Mouse (Mus musculus) liver, embryonic 14.5 days (tissue): ENCODE results near the gene Asf1b. TPM values are rescaled to one million over a fixed set of nuclear protein-coding genes. Genes with fewer than 3 reads are reported as not detected.
A peak's percentile ranks its signal among the peaks of the same experiment; 100 is the strongest.

Source experiments
- ATAC-seq: fragments of 200-750 bp; cut with Nextera tagmentation; 2 replicates; pipeline ENCODE4 v1.8.0; 2017; ENCODE audit warnings: moderate number of reproducible peaks, mild to moderate bottlenecking, moderate library complexity; ENCODE audit not compliant: insufficient read depth
- DNase-seq, 3 experiments: peaks; one replicate each; pipeline ENCODE4 v3.0.0-alpha.2; 2012 to 2013; ENCODE audit warnings: low read depth in 3 of 3, low spot score in 3 of 3
- H3K27ac ChIP-seq: fragments of 300-500 bp; sonication (generic); 2 replicates; pipeline ENCODE4 v1.5.1; 2014; ENCODE audit warnings: moderate library complexity, mild to moderate bottlenecking, control low read depth, inconsistent platforms
- H3K27me3 ChIP-seq: fragments of 300-500 bp; sonication (generic); 2 replicates; pipeline ENCODE4 v1.6.1; 2014; ENCODE audit warnings: mild to moderate bottlenecking, low read length, moderate library complexity; ENCODE audit not compliant: control insufficient read depth, insufficient read depth
- H3K36me3 ChIP-seq: fragments of 300-500 bp; sonication (generic); replicated peaks from 2 replicates; pipeline ENCODE4 v1.6.1; 2014; ENCODE audit warnings: low read depth; ENCODE audit not compliant: control insufficient read depth, insufficient read depth
- H3K4me1 ChIP-seq, 2 experiments: fragments of 200-500 bp in 1 of 2; fragments of 300-500 bp in 1 of 2; sonication (generic) in 1 of 2; replicated peaks; 2 replicates each; pipeline ENCODE4 v1.6.1; 2012 to 2014; ENCODE audit warnings: antibody characterized with exemption in 1 of 2, inconsistent platforms in 1 of 2, low read length in 1 of 2; ENCODE audit not compliant: control insufficient read depth in 2 of 2, insufficient read depth in 2 of 2
- H3K4me2 ChIP-seq: fragments of 300-500 bp; sonication (generic); 2 replicates; pipeline ENCODE4 v1.6.1; 2014; ENCODE audit warnings: low read depth, mild to moderate bottlenecking, control low read depth, moderate library complexity
- H3K4me3 ChIP-seq, 2 experiments: fragments of 200-500 bp in 1 of 2; fragments of 300-500 bp in 1 of 2; sonication (generic) in 1 of 2; 2 replicates each; pipeline ENCODE4 v1.5.1; 2012 to 2014; ENCODE audit warnings: low read depth in 2 of 2, low read length in 2 of 2, mild to moderate bottlenecking in 2 of 2, control low read depth in 1 of 2, inconsistent platforms in 1 of 2, moderate library complexity in 1 of 2; ENCODE audit not compliant: insufficient read depth in 1 of 2
- H3K9ac ChIP-seq: fragments of 300-500 bp; sonication (generic); replicated peaks from 2 replicates; pipeline ENCODE4 v1.6.1; 2014; ENCODE audit warnings: mild to moderate bottlenecking, control low read depth, moderate library complexity
- H3K9me3 ChIP-seq: fragments of 300-500 bp; sonication (generic); 2 replicates; pipeline ENCODE4 v1.6.1; 2016; ENCODE audit warnings: low read length, mixed read lengths; ENCODE audit not compliant: control insufficient read depth
- CTCF ChIP-seq: IDR thresholded peaks from 2 replicates; pipeline ENCODE4 v1.5.1; 2016; ENCODE audit warnings: antibody characterized with exemption, low read depth, control low read depth
- EP300 ChIP-seq: IDR thresholded peaks from 2 replicates; pipeline ENCODE4 v1.6.1; 2016; ENCODE audit warnings: antibody characterized with exemption, low read depth
- WGBS: fragments of 180-500 bp; shearing (Covaris S2); extraction: QIAGEN DNeasy Blood & Tissue Kit; methylation state at CpG from one replicate; pipeline ENCODE4 v1.1.7; 2014; ENCODE audit not compliant: insufficient replicate concordance; 5-methylcytosine and 5-hydroxymethylcytosine counted together
- polyA plus RNA-seq, 2 experiments: library from polyadenylated mRNA; depleted of rRNA in 1 of 2; stranded (reverse) in 1 of 2; unstranded in 1 of 2; fragments of >200 nt; fragmentation: Nextera tagmentation in 1 of 2; extraction: Ambion mirVana in 1 of 2; gene quantifications; 2 replicates each; pipeline versions ENCODE4 v1.2.1 to v1.2.3; 2012 to 2014

The Asf1b gene
- polyA plus RNA-seq, 2 experiments, result 98.5 to 130 TPM

GRCm38 (mm10) chr8:83967701-83968100 is 12.4 kb downstream of the Asf1b start:
- WGBS, result 85% methylated on average over 7 of the region's 7 CpGs
- Histone ChIP-seq H3K9me3 (no peaks in the 10 kb centered on the region), H3K27me3 (no peaks in the 10 kb centered on the region), H3K4me2 (no peak overlapping the region), H3K27ac (no peak overlapping the region), H3K9ac (no peak overlapping the region), H3K4me3 (no peak overlapping the region), H3K4me1 (peaks cover 0 to 8% of the 10 kb centered on the region in 2 experiments; a peak in 3 of 4 replicates), H3K36me3 (peaks cover 61% of the 10 kb centered on the region)
- TF ChIP-seq EP300, result no peak
- TF ChIP-seq CTCF, result no peak
- ATAC-seq (no peak), DNase-seq (no peak)

GRCm38 (mm10) chr8:83971121-83971520 is 15.8 kb downstream of the Asf1b start:
- Histone ChIP-seq H3K4me1 (peaks cover 0 to 13% of the 10 kb centered on the region in 2 experiments; a peak in 3 of 4 replicates), H3K36me3 (peaks cover 45% of the 10 kb centered on the region), H3K27ac (no peak overlapping the region), H3K4me3 (no peak overlapping the region), H3K27me3 (no peaks in the 10 kb centered on the region), H3K4me2 (peak overlapping the region; percentile 89), H3K9me3 (no peaks in the 10 kb centered on the region), H3K9ac (no peak overlapping the region)
- DNase-seq (no peak), ATAC-seq (no peak)
- TF ChIP-seq EP300 (no peak), CTCF (no peak)
- WGBS, result 83% methylated on average over 4 of the region's 4 CpGs

GRCm38 (mm10) chr8:83971661-83972060 is 16.4 kb downstream of the Asf1b start:
- WGBS, result 76% methylated on average over 6 of the region's 6 CpGs
- H3K4me3 ChIP-seq, result peak overlapping the region; percentile 18 to 68; a peak in 2 of 4 replicates
- peaks cover 0 to 13% of the 10 kb centered on the region in 2 experiments; a peak in 3 of 4 replicates for H3K4me1 ChIP-seq
- H3K36me3 ChIP-seq, result peaks cover 41% of the 10 kb centered on the region
- DNase-seq, result no peak
- TF ChIP-seq EP300, result no peak
- TF ChIP-seq CTCF, result no peak
- H3K27me3 ChIP-seq, result no peaks in the 10 kb centered on the region
- no peak for ATAC-seq
- no peaks in the 10 kb centered on the region for H3K9me3 ChIP-seq
- peak overlapping the region; percentile 24 for H3K27ac ChIP-seq
- H3K4me2 ChIP-seq, result peak overlapping the region; percentile 89
- peak overlapping the region; percentile 65; the same call in 1 of the 2 replicates for H3K9ac ChIP-seq

GRCm38 (mm10) chr8:83972150-83973120 is 17.1 kb downstream of the Asf1b start, which contains the start of gene Prkaca:
Gene Prkaca, plus strand, starts transcription at chr8:83972993.
- ATAC-seq (peak; percentile 99), DNase-seq (peak; percentile 97 to 98 (median 98))
- Histone ChIP-seq H3K4me2 (peak within 1 kb of the TSS; percentile 99), H3K4me3 (peak within 1 kb of the TSS; percentile 73 to 84), H3K27me3 (no peaks in the 10 kb centered on the region), H3K36me3 (peaks cover 34% of the 10 kb centered on the region), H3K27ac (peak within 1 kb of the TSS; percentile 24), H3K4me1 (peaks cover 0 to 17% of the 10 kb centered on the region in 2 experiments; a peak in 3 of 4 replicates), H3K9ac (peak within 1 kb of the TSS; percentile 75), H3K9me3 (no peaks in the 10 kb centered on the region)
- no peak for TF ChIP-seq EP300
- TF ChIP-seq CTCF, result no peak
- WGBS, result under 1% methylated on average over 89 of the region's 94 CpGs
